Mouse (Mus musculus): ENCODE data around the gene Lrrc15. TPM values are rescaled to one million over a fixed set of nuclear protein-coding genes. Genes with fewer than 3 reads are reported as not detected.

Gene Lrrc15
- polyA plus RNA-seq, 1 experiment from 2014 or later, result 0.24 TPM

- no peak for ATAC-seq (ENCODE audit: extremely low read depth, insufficient number of reproducible peaks, low FRiP score, low TSS enrichment)
- Histone ChIP-seq H3K4me1 (peaks cover 12% of the 10 kb centered on the region), H3K4me3 (no peak overlapping the region), H3K36me3 (no peaks in the 10 kb centered on the region), H3K27ac (replicated peaks) (no peak overlapping the region), H3K9me3 (no peaks in the 10 kb centered on the region), H3K9ac (no peak overlapping the region), H3K27me3 (replicated peaks) (peaks cover 9% of the 10 kb centered on the region), H3K4me2 (no peak overlapping the region)
- WGBS, result 62% methylated on average over 10 of the region's 10 CpGs
These were observed 23.6 kb downstream of the Lrrc15 start for GRCm38 (mm10) chr16:30259444-30259843.

GRCm38 (mm10) chr16:30258441-30258840 lies 24.6 kb downstream of the Lrrc15 start:
- no peak overlapping the region for H3K4me3 ChIP-seq
- ATAC-seq (ENCODE audit: extremely low read depth, insufficient number of reproducible peaks, low FRiP score, low TSS enrichment), result no peak
- H3K27ac ChIP-seq (replicated peaks), result no peak overlapping the region
- 84% methylated on average over 7 of the region's 7 CpGs for WGBS
- H3K36me3 ChIP-seq, result no peaks in the 10 kb centered on the region
- no peaks in the 10 kb centered on the region for H3K9me3 ChIP-seq
- H3K27me3 ChIP-seq (replicated peaks), result peaks cover 7% of the 10 kb centered on the region
- no peak overlapping the region for H3K4me2 ChIP-seq
- H3K4me1 ChIP-seq, result peaks cover 12% of the 10 kb centered on the region
- H3K9ac ChIP-seq, result no peak overlapping the region

GRCm38 (mm10) chr16:30257718-30258117 lies 25.3 kb downstream of the Lrrc15 start:
- peaks cover 13% of the 10 kb centered on the region for H3K27me3 ChIP-seq (replicated peaks)
- 51% methylated on average over 9 of the region's 9 CpGs for WGBS
- no peak for ATAC-seq (ENCODE audit: extremely low read depth, insufficient number of reproducible peaks, low FRiP score, low TSS enrichment)
- H3K36me3 ChIP-seq, result no peaks in the 10 kb centered on the region
- no peak overlapping the region for H3K9ac ChIP-seq
- H3K9me3 ChIP-seq, result no peaks in the 10 kb centered on the region
- no peak overlapping the region for H3K27ac ChIP-seq (replicated peaks)
- H3K4me1 ChIP-seq, result peaks cover 12% of the 10 kb centered on the region
- H3K4me3 ChIP-seq, result no peak overlapping the region
- no peak overlapping the region for H3K4me2 ChIP-seq

- Histone ChIP-seq H3K4me2 (no peak overlapping the region), H3K27me3 (replicated peaks) (peaks cover 27% of the 10 kb centered on the region), H3K27ac (replicated peaks) (no peak overlapping the region), H3K4me3 (no peak overlapping the region), H3K36me3 (no peaks in the 10 kb centered on the region), H3K9ac (no peak overlapping the region), H3K4me1 (peaks cover 19% of the 10 kb centered on the region), H3K9me3 (no peaks in the 10 kb centered on the region)
- ATAC-seq (ENCODE audit: extremely low read depth, insufficient number of reproducible peaks, low FRiP score, low TSS enrichment), result no peak
- 62% methylated on average over 7 of the region's 7 CpGs for WGBS
These were observed 28.0 kb downstream of the Lrrc15 start for GRCm38 (mm10) chr16:30255061-30255460.

- no peak for ATAC-seq (ENCODE audit: extremely low read depth, insufficient number of reproducible peaks, low FRiP score, low TSS enrichment)
These were observed 29.2 kb downstream of the Lrrc15 start for GRCm38 (mm10) chr16:30253900-30254299.

GRCm38 (mm10) chr16:30253374-30253773 lies 29.7 kb downstream of the Lrrc15 start:
- H3K9me3 ChIP-seq, result no peaks in the 10 kb centered on the region
- no peak for ATAC-seq (ENCODE audit: extremely low read depth, insufficient number of reproducible peaks, low FRiP score, low TSS enrichment)
- whole genome bisulfite sequencing, result 79% methylated on average over 4 of the region's 4 CpGs
- H3K27me3 ChIP-seq (replicated peaks), result peaks cover 33% of the 10 kb centered on the region
- H3K4me3 ChIP-seq, result no peak overlapping the region
- H3K4me2 ChIP-seq, result no peak overlapping the region
- peaks cover 22% of the 10 kb centered on the region for H3K4me1 ChIP-seq
- H3K36me3 ChIP-seq, result no peaks in the 10 kb centered on the region
- H3K9ac ChIP-seq, result no peak overlapping the region
- H3K27ac ChIP-seq (replicated peaks), result no peak overlapping the region

More at GRCm38 (mm10) chr16:30253900-30254299, 29.2 kb downstream of the Lrrc15 start:
- no peak overlapping the region for H3K9ac ChIP-seq
- H3K4me2 ChIP-seq, result no peak overlapping the region
- H3K27ac ChIP-seq (replicated peaks), result no peak overlapping the region
- no peaks in the 10 kb centered on the region for H3K36me3 ChIP-seq
- no peak overlapping the region for H3K4me3 ChIP-seq
- 60% methylated on average over 9 of the region's 9 CpGs for WGBS
- no peaks in the 10 kb centered on the region for H3K9me3 ChIP-seq
- H3K4me1 ChIP-seq, result peaks cover 19% of the 10 kb centered on the region
- H3K27me3 ChIP-seq (replicated peaks), result peaks cover 33% of the 10 kb centered on the region

- peaks cover 19% of the 10 kb centered on the region for H3K4me1 ChIP-seq
- H3K27ac ChIP-seq (replicated peaks), result no peak overlapping the region
- H3K4me2 ChIP-seq, result peak overlapping the region; percentile 65
- peak overlapping the region; percentile 36 for H3K4me3 ChIP-seq
- no peaks in the 10 kb centered on the region for H3K9me3 ChIP-seq
- ATAC-seq (ENCODE audit: extremely low read depth, insufficient number of reproducible peaks, low FRiP score, low TSS enrichment), result no peak
- WGBS, result 2% methylated on average over 21 of the region's 21 CpGs
- H3K36me3 ChIP-seq, result no peaks in the 10 kb centered on the region
- H3K27me3 ChIP-seq (replicated peaks), result peaks cover 33% of the 10 kb centered on the region
- H3K9ac ChIP-seq, result peak overlapping the region; percentile 45
These were observed 31.0 kb downstream of the Lrrc15 start for GRCm38 (mm10) chr16:30252003-30252418.

GRCm38 (mm10) chr16:30244037-30244700 lies 38.9 kb downstream of the Lrrc15 start:
- no peak overlapping the region for H3K27ac ChIP-seq (replicated peaks)
- H3K4me3 ChIP-seq, result no peak overlapping the region
- no peak overlapping the region for H3K4me2 ChIP-seq
- no peak overlapping the region for H3K9ac ChIP-seq
- H3K9me3 ChIP-seq, result no peaks in the 10 kb centered on the region
- WGBS, result 61% methylated on average over 12 of the region's 12 CpGs
- ATAC-seq (ENCODE audit: extremely low read depth, insufficient number of reproducible peaks, low FRiP score, low TSS enrichment), result no peak
- H3K4me1 ChIP-seq, result peaks cover 25% of the 10 kb centered on the region
- H3K36me3 ChIP-seq, result no peaks in the 10 kb centered on the region
- H3K27me3 ChIP-seq (replicated peaks), result peaks cover 29% of the 10 kb centered on the region

- no peaks in the 10 kb centered on the region for H3K36me3 ChIP-seq
- H3K4me1 ChIP-seq, result peaks cover 27% of the 10 kb centered on the region
- 10% methylated on average over 2 of the region's 2 CpGs for WGBS
- no peak for ATAC-seq (ENCODE audit: extremely low read depth, insufficient number of reproducible peaks, low FRiP score, low TSS enrichment)
- no peak overlapping the region for H3K4me3 ChIP-seq
- peak overlapping the region; percentile 52 for H3K4me2 ChIP-seq
- no peak overlapping the region for H3K27ac ChIP-seq (replicated peaks)
- peak overlapping the region; percentile 29; the same call in 1 of the 2 replicates for H3K9ac ChIP-seq
- H3K27me3 ChIP-seq (replicated peaks), result peaks cover 55% of the 10 kb centered on the region
- no peaks in the 10 kb centered on the region for H3K9me3 ChIP-seq
These were observed 41.4 kb downstream of the Lrrc15 start for GRCm38 (mm10) chr16:30241623-30242022.

- peaks cover 74% of the 10 kb centered on the region for H3K27me3 ChIP-seq (replicated peaks)
- 76% methylated on average over 6 of the region's 6 CpGs for WGBS
- no peak for ATAC-seq (ENCODE audit: extremely low read depth, insufficient number of reproducible peaks, low FRiP score, low TSS enrichment)
- no peak overlapping the region for H3K9ac ChIP-seq
- no peak overlapping the region for H3K4me2 ChIP-seq
- no peaks in the 10 kb centered on the region for H3K36me3 ChIP-seq
- H3K4me3 ChIP-seq, result no peak overlapping the region
- no peaks in the 10 kb centered on the region for H3K9me3 ChIP-seq
- H3K27ac ChIP-seq (replicated peaks), result no peak overlapping the region
- H3K4me1 ChIP-seq, result peaks cover 46% of the 10 kb centered on the region
These were observed 44.3 kb downstream of the Lrrc15 start for GRCm38 (mm10) chr16:30238791-30239190.

- no peaks in the 10 kb centered on the region for H3K9me3 ChIP-seq
- WGBS, result 2% methylated on average over 33 of the region's 33 CpGs
- peaks cover 28% of the 10 kb centered on the region for H3K4me1 ChIP-seq
- H3K9ac ChIP-seq, result peak overlapping the region; percentile 76
- H3K27ac ChIP-seq (replicated peaks), result no peak overlapping the region
- H3K36me3 ChIP-seq, result no peaks in the 10 kb centered on the region
- H3K4me3 ChIP-seq, result peak overlapping the region; percentile 53
- ATAC-seq (ENCODE audit: extremely low read depth, insufficient number of reproducible peaks, low FRiP score, low TSS enrichment), result 0 out of 2 replicates have a peak, but pooled peaks have one; percentile 11
- peaks cover 79% of the 10 kb centered on the region for H3K27me3 ChIP-seq (replicated peaks)
- peak overlapping the region; percentile 83 for H3K4me2 ChIP-seq
These were observed 46.9 kb downstream of the Lrrc15 start for GRCm38 (mm10) chr16:30236091-30236699.
